Mouse (Mus musculus) left cerebral cortex, adult 8-10 months (tissue): ENCODE measurements at regions not wholly inside any gene's neighbourhood (a gene's known extent, or its start where the extent isn't known, plus 50 kb on each side); places are given as distances from the start of the nearest gene placed in this dataset.
"Not testable (repeated sequence)": the region's sequence is repeated elsewhere in the genome, so short reads cannot be mapped to it uniquely, and the experiment has no call there.

Experiments
- DNase-seq, 2 experiments: peaks; one replicate each; pipeline ENCODE4 v3.0.0; 2022; ENCODE audit warnings: low spot score in 2 of 2

GRCm38 (mm10) chr2:114454901-114455300, 199.9 kb downstream of the Dph6 start:
- no peak for DNase-seq

DNA sequence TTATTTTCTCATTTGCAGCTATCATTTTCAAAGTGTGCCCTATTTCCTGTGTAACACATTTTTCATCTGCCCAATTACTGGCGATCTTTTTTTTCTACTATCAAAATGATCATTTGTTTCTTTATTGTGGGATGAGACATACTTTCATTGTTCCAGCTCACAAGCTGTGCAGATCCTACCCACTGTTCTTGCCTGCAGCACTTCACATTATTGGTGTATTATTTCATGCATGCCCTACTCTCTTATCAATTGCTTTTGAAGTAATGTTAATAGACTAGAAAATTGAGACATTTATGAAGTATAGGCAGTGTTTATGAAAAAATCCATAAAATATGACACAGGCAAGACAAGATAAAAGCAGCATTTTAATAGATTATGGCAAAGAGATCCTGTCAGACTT, 204.6 kb downstream of the Dph6 start:
- DNase-seq = no peak

DNA sequence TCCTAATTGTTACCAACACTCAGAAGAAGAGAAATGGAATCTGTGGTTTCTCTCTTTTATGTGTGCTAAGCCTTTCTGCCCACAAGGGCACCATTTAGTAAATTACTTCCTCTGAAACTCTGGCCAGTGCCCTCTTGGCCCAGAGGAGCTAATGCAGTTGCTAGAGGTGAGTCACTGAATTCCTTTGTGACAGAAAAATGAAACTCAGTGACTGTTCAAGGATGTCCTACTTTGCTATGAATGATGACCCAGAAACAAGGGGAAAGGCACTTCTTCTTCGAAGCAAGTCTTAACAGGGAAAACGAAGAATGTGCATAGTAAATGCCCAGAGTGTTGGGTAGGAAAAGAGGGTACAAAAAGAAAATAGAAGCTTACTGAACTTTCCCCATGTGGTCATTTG, 211.0 kb downstream of the Dph6 start:
- DNase-seq = no peak

DNA sequence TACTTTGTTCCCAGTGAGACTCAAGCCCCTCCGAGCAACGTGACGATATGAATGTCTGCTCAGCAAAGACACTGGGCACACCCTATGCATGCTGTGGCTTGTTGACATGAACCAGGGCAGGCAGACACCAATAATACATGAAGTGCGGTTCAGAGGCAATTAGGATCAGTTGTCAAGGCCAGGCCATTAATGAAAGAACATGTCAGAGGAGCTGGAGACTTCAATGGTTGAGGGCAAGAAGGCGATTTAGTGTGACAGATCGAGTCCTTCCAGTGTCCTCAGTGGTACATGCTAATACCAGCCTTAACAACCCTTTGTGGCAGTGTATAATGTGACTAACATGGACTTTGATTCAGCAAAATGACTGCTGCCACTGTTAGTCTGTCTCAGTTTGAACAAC, 213.8 kb downstream of the Dph6 start:
- DNase-seq = no peak

DNA sequence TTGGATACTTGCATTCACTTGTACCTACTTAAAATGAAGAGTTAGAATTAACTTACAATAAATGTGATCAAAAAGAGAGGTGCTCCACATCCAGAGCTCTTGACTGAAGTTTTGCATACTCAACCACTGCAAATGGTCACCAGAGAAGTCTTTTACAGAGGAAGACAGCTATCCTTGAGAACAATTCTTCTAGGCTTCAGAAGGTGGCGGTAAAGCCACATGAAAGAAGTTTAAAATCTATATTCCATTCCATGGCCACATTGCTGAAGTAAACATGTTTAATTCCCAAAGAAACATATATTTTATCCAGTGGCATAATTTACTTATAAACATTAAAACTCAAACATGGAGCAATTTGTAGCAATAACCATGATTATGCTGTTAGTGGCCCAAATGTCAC, 215.1 kb downstream of the Dph6 start:
- no peak for DNase-seq

DNA sequence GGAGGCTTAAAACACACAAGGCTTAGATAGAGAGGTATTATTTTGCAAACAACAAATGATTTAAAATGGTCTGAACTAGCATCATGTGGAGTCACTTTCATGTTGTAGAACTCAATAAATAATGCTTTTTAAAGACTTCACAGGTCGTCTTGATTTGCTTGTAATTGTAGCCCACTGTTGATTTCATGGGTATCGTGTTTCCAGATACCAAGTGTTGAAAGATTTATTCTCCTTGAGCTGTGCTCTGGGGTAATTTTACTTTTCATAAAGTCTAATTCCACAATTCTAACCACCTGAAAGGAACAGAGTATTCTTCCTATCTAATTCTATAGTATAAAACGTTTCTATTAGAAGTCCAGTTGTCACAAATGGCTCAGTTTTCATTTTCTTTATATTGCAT, 216.7 kb downstream of the Dph6 start:
- no peak for DNase-seq

- DNase-seq = no peak
These were observed 226.3 kb upstream of the Zfp770 start for GRCm38 (mm10) chr2:114427426-114428157.

DNA sequence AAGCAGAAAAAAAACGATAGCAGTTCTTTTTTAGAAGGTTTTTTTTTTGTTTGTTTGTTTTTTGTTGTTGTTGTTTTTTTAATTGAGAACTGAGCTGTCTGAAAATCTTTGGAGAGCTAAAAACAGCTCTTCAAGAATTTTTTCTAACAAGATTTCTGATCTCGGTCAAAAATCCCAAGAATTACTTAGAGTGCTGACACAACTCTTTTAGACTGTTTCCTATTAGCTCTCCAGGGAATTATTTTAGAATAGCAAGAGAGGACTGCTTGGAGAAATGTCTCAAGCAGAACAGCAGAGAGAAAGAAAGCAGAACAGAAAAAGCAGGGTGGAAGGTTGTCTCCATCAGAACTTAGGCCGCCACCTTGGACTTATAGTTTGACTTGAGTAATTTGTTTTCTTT, 218.1 kb upstream of the Zfp770 start:
- no peak for DNase-seq

- DNase-seq = no peak
These were observed 211.7 kb upstream of the Zfp770 start for GRCm38 (mm10) chr2:114413013-114413412.

DNA sequence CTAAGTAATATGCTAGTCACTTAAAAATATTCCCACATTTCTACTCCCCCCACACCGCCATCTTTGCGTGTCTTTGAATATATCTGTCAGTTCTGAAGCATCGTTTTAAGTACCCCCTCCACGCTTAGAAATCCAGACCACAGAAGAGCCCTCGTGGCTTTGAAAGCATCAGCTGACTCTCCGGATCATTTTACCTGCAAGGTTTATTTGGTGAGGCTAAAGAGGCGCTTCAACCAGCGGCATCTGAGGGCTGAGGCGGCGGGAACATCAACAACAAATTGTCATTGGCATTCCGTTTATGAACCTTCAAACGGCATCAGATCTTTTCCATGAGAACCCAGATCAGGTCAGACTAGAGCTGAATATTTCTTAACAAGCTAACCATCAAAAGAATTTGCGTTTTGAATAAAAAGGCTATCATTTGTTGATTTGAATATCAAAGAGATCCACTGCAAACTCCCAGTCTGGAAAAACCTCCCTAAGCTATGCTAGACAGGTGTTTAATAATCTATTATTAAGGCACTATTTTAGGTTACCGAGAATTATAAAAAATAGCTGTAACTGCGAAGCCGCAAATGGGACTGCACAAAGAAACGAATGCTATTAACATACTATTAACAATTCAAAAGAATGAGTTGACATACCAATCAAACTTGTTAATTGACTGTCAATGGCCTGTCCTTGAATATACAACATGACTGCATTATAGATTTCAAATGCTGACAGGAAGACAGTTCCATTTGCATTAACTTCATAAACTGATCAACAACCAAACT, 210.9 kb upstream of the Zfp770 start:
- no peak for DNase-seq

DNA sequence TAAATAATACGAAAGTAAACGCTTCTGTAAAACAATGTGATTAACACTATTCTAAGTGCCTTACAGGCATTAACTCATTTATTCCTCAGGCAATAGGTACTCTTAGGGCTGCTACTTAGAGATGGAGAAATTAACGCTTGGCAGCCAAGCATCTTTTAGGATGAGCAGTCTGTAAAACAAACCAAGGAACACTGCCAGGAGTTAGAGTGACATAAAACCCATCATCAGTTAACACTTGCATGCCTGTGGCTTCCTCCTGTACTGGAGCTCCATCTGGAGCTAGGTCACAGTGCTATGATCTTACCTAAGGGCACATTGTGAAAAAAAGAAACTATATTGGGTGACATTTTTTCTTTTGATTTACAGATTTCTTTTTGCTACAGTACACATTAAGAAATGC, 209.4 kb upstream of the Zfp770 start:
- no peak for DNase-seq

DNA sequence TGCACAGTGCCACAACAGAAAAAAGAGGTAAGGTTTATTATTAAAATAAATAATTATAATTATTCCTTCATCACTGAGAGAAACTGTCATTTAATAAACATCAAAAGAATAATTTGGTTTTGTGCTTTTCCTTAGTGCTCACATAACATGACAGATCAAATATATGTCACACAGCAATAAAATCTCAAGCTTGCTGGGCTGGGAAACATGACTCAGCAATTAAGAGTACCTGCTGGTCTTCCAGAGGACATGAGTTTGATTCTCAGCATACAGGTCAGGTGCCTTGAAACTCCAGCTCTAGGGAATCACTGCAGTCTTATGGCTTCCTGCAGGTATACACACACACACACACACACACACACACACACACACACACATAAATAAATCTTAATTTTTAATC, 208.3 kb upstream of the Zfp770 start:
- no peak for DNase-seq

DNA sequence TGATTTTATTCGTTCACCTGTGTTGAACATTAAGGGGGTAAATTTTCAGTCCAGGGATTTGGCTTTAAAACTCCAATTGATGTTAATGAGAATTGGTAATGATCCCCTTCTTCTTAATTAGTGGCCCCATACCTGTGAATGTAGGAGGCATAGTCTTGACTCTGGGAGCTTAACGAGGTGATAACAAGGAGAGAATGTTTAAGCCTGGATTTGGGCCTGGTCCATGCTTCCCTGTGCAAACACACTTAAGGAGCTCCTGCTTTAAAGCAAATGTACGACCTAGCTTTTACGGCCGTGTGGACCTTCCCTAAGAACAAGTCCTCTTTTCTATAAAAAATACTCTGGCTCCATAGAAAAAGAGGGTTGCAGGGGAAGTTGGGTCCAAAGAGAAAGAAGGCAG, 206.1 kb upstream of the Zfp770 start:
- DNase-seq = no peak

- DNase-seq = no peak
These were observed 183.3 kb upstream of the Zfp770 start for GRCm38 (mm10) chr2:114384566-114384965.

- DNase-seq = no peak
These were observed 177.7 kb upstream of the Zfp770 start for GRCm38 (mm10) chr2:114378844-114379533.

- DNase-seq = no peak
These were observed 172.2 kb upstream of the Zfp770 start for GRCm38 (mm10) chr2:114373476-114373875.

DNA sequence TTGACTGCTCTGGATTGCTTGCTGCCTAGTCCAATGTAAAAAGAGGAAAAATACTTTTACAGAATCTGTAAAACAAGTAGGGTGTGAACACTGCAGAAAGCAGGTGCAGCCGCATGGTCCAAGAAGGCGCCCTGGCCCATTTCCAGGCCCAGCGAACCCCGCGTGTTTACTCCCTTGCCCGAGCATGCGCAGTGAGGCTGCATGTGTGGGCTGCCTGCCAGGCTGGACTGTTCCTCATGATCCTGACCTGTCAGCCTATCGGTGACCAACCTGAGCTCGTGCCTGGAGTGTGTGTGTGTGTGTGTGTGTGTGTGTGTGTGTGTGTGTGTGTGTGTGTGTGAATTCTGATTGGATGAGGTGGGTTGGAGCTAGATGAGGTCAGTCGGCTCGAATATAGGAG, 152.6 kb upstream of the Zfp770 start:
- not testable (repeated sequence) for DNase-seq

- DNase-seq = peak in 1 of 2 experiments; percentile 7
These were observed 139.5 kb upstream of the Zfp770 start for GRCm38 (mm10) chr2:114340578-114341293.

DNA sequence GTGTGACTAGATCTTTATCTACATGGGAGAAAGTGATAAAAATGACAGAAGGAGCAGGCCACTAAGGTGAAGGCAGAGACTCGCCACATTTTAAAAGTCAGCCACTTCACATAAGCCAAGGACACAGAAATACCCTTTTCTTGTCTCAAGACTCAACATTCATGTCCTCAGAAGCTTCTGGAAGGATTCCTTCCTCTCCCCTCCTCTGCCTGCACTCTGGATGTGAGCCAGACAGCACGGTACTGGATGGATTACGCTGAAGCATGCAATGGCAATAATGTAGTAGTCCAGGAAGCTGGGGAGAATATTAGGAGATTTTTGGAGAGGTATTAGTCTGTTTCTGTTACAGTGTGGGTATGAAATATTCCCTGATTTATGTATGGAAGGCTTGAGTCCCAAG, 100.5 kb upstream of the Zfp770 start:
- DNase-seq = no peak

DNA sequence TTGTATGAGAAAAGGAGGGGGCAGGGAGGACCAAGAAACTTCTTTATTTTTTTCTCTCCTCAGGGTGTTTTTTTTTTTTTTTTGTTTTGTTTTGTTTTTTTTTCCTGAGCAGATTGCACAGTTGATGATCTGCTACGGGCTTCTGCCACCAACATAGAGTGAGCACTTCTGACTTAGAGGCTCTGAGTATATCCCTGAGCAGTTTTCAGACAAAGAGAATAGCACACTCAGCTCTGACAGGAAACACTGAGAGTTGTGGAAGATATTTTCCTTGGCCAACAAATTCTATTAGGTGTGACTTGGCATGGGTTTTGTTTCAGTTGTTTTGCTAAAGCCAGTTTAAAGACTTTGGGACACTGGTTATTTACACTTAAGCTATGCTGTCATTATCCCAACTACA, 93.8 kb upstream of the Zfp770 start:
- no peak for DNase-seq

GRCm38 (mm10) chr2:114291387-114291786, 90.1 kb upstream of the Zfp770 start:
- no peak for DNase-seq

GRCm38 (mm10) chr2:114275536-114275935, 74.3 kb upstream of the Zfp770 start:
- DNase-seq = no peak
